Mouse (Mus musculus): ENCODE data around the gene Pcca. TPM values are rescaled to one million over a fixed set of nuclear protein-coding genes. Genes with fewer than 3 reads are reported as not detected.

Gene Pcca
- polyA plus RNA-seq (2012; rRNA removed) = 7.2 and 7.9 TPM in 2 replicates

- H3K36me3 ChIP-seq (ENCODE audit: control insufficient read depth, insufficient read depth, low read length) = no peaks in the 10 kb centered on the region
- WGBS = 3% methylated on average over 54 of the region's 54 CpGs
Observed at GRCm38 (mm10) chr14:122534017-122534924, at the start of gene Pcca. Gene Pcca (plus strand): TSS chr14:122534324.

GRCm38 (mm10) chr14:122484458-122484843 lies 49.7 kb upstream of the Pcca start:
- no peaks in the 10 kb centered on the region for H3K36me3 ChIP-seq (ENCODE audit: control insufficient read depth, insufficient read depth, low read length)
- WGBS = 25% methylated on average over 4 of the region's 4 CpGs
- no peaks in the 10 kb centered on the region for H3K4me1 ChIP-seq (replicated peaks; ENCODE audit: control insufficient read depth, insufficient read depth, low read length)
- no peak for DNase-seq
- H3K27me3 ChIP-seq (ENCODE audit: control insufficient read depth, insufficient read depth, low read length) = peaks cover 34% of the 10 kb centered on the region
- TF ChIP-seq POLR2A (IDR thresholded peaks at IDR 0.05; ENCODE audit: control insufficient read depth, extremely low read depth, insufficient read depth, low read length, poor library complexity) = no peak
- TF ChIP-seq CTCF (IDR thresholded peaks at IDR 0.05; ENCODE audit: borderline replicate concordance, control insufficient read depth, extremely low read depth, insufficient read depth, low read length, poor library complexity) = no peak
- H3K27ac ChIP-seq (ENCODE audit: control insufficient read depth, insufficient read depth, low read length) = no peak overlapping the region
- no peak overlapping the region for H3K4me3 ChIP-seq (ENCODE audit: control insufficient read depth, insufficient read depth, low read length)

More at GRCm38 (mm10) chr14:122534017-122534924, at the start of gene Pcca:
- Histone ChIP-seq H3K27ac (ENCODE audit: control insufficient read depth, insufficient read depth, low read length) (no peak within 1 kb of the TSS), H3K4me3 (ENCODE audit: control insufficient read depth, insufficient read depth, low read length) (peak within 1 kb of the TSS; percentile 79), H3K4me1 (replicated peaks; ENCODE audit: control insufficient read depth, insufficient read depth, low read length) (no peaks in the 10 kb centered on the region), H3K27me3 (ENCODE audit: control insufficient read depth, insufficient read depth, low read length) (no peaks in the 10 kb centered on the region)
- peak; percentile 96 for DNase-seq
- TF ChIP-seq CTCF (IDR thresholded peaks at IDR 0.05; ENCODE audit: borderline replicate concordance, control insufficient read depth, extremely low read depth, insufficient read depth, low read length, poor library complexity) = no peak
- TF ChIP-seq POLR2A (IDR thresholded peaks at IDR 0.05; ENCODE audit: control insufficient read depth, extremely low read depth, insufficient read depth, low read length, poor library complexity) = peak; percentile 31; the same call in 1 of the 2 replicates

GRCm38 (mm10) chr14:122484844-122485551 lies 49.1 kb upstream of the Pcca start:
- H3K36me3 ChIP-seq (ENCODE audit: control insufficient read depth, insufficient read depth, low read length) = no peaks in the 10 kb centered on the region
- no peak overlapping the region for H3K4me3 ChIP-seq (ENCODE audit: control insufficient read depth, insufficient read depth, low read length)
- 7% methylated on average over 24 of the region's 24 CpGs for WGBS
- TF ChIP-seq POLR2A (IDR thresholded peaks at IDR 0.05; ENCODE audit: control insufficient read depth, extremely low read depth, insufficient read depth, low read length, poor library complexity) (no peak), CTCF (IDR thresholded peaks at IDR 0.05; ENCODE audit: borderline replicate concordance, control insufficient read depth, extremely low read depth, insufficient read depth, low read length, poor library complexity) (no peak)
- DNase-seq = no peak
- H3K4me1 ChIP-seq (replicated peaks; ENCODE audit: control insufficient read depth, insufficient read depth, low read length) = no peaks in the 10 kb centered on the region
- no peak overlapping the region for H3K27ac ChIP-seq (ENCODE audit: control insufficient read depth, insufficient read depth, low read length)
- peaks cover 34% of the 10 kb centered on the region for H3K27me3 ChIP-seq (ENCODE audit: control insufficient read depth, insufficient read depth, low read length)

DNA sequence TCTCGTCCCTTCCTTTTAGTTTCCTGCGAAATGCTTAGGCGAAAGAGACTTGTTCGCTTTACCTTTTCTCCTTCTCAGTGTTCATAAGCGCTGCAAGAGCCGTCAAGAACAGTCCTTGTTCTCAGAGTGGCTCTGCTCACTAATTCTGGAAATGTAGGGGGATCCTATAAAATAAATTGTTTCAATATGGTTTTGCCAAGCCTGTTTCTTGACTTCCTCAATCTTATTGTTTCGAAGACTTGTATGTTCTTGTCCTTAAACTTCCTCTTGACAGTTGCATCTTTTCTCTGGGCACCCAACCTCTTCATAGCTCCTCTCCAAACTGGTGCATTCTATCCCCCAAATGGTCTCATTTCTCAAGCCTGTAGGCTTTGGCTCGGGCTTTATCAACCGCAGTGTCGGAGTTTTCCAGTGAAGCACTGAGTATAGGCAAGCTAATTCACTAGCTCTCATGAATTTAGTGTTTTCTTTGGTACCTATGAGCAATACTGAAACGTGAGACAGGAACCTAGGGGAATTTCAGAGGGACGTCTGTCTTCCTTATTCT lies 48.4 kb upstream of the Pcca start:
- Histone ChIP-seq H3K36me3 (ENCODE audit: control insufficient read depth, insufficient read depth, low read length) (no peaks in the 10 kb centered on the region), H3K4me1 (replicated peaks; ENCODE audit: control insufficient read depth, insufficient read depth, low read length) (0 out of 2 replicates have a peak, but pooled peaks cover 4% of the 10 kb centered on the region), H3K27ac (ENCODE audit: control insufficient read depth, insufficient read depth, low read length) (no peak overlapping the region), H3K4me3 (ENCODE audit: control insufficient read depth, insufficient read depth, low read length) (no peak overlapping the region), H3K27me3 (ENCODE audit: control insufficient read depth, insufficient read depth, low read length) (peaks cover 34% of the 10 kb centered on the region)
- DNase-seq = no peak
- no peak for TF ChIP-seq POLR2A (IDR thresholded peaks at IDR 0.05; ENCODE audit: control insufficient read depth, extremely low read depth, insufficient read depth, low read length, poor library complexity)
- TF ChIP-seq CTCF (IDR thresholded peaks at IDR 0.05; ENCODE audit: borderline replicate concordance, control insufficient read depth, extremely low read depth, insufficient read depth, low read length, poor library complexity) = no peak
- 10% methylated on average over 12 of the region's 12 CpGs for WGBS

DNA sequence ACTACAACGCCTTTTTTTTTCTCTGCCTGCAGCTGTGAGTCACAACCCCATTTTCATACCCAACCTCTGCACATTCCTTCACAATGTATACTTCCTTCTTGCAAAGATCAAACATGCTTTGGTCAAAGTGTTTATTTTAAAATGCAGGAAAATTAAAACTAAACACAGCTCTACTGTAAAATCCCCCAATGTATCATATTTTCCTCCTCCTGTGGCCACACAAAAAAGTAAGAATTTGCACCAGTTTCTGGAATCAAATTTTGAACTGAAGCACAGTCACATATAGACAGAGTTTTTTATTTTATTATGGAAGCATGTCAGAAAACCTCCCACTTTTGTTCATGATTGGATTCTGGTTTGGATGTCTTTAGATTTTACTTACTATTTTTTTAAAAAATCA lies 47.5 kb upstream of the Pcca start:
- no peak overlapping the region for H3K27ac ChIP-seq (ENCODE audit: control insufficient read depth, insufficient read depth, low read length)
- no peak for DNase-seq
- TF ChIP-seq POLR2A (IDR thresholded peaks at IDR 0.05; ENCODE audit: control insufficient read depth, extremely low read depth, insufficient read depth, low read length, poor library complexity) = no peak
- TF ChIP-seq CTCF (IDR thresholded peaks at IDR 0.05; ENCODE audit: borderline replicate concordance, control insufficient read depth, extremely low read depth, insufficient read depth, low read length, poor library complexity) = no peak
- 7% methylated on average over 1 of the region's 1 CpGs for WGBS
- H3K27me3 ChIP-seq (ENCODE audit: control insufficient read depth, insufficient read depth, low read length) = peaks cover 30% of the 10 kb centered on the region
- H3K4me3 ChIP-seq (ENCODE audit: control insufficient read depth, insufficient read depth, low read length) = no peak overlapping the region
- H3K36me3 ChIP-seq (ENCODE audit: control insufficient read depth, insufficient read depth, low read length) = no peaks in the 10 kb centered on the region
- 0 out of 2 replicates have a peak, but pooled peaks cover 4% of the 10 kb centered on the region for H3K4me1 ChIP-seq (replicated peaks; ENCODE audit: control insufficient read depth, insufficient read depth, low read length)

DNA sequence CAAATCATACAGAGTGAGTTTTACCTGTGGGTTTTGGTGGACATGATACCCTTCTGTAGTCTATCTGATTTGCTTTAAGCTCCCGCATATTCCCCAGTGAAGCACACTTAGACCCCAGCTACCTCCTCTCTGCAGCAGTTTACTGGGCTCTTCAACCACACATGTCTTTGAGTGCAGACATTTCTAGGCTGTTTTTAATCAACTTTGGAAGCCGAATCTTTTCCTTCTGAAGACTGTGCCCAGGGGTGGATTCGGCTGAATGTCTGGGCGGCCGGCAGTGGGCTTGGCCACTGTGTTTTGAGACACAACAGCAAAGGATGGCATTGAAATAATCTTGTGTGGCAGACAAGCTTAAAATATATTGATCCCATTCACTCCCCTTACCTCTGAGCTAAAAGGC lies 46.8 kb upstream of the Pcca start:
- Histone ChIP-seq H3K27me3 (ENCODE audit: control insufficient read depth, insufficient read depth, low read length) (peaks cover 30% of the 10 kb centered on the region), H3K4me1 (replicated peaks; ENCODE audit: control insufficient read depth, insufficient read depth, low read length) (0 out of 2 replicates have a peak, but pooled peaks cover 4% of the 10 kb centered on the region), H3K36me3 (ENCODE audit: control insufficient read depth, insufficient read depth, low read length) (no peaks in the 10 kb centered on the region), H3K4me3 (ENCODE audit: control insufficient read depth, insufficient read depth, low read length) (no peak overlapping the region), H3K27ac (ENCODE audit: control insufficient read depth, insufficient read depth, low read length) (no peak overlapping the region)
- no peak for DNase-seq
- 17% methylated on average over 5 of the region's 5 CpGs for WGBS
- TF ChIP-seq CTCF (IDR thresholded peaks at IDR 0.05; ENCODE audit: borderline replicate concordance, control insufficient read depth, extremely low read depth, insufficient read depth, low read length, poor library complexity) (no peak), POLR2A (IDR thresholded peaks at IDR 0.05; ENCODE audit: control insufficient read depth, extremely low read depth, insufficient read depth, low read length, poor library complexity) (no peak)

Data from thymus, adult 2 months (tissue).